Mouse (Mus musculus): ENCODE measurements around the gene Pla2g2e. TPM values are rescaled to one million over a fixed set of nuclear protein-coding genes. Genes with fewer than 3 reads are reported as not detected.
"Not testable (repeated sequence)": the region's sequence is repeated elsewhere in the genome, so short reads cannot be mapped to it uniquely, and the experiment has no call there.

The Pla2g2e gene
- total RNA-seq, 2 experiments from 2014 or later: not detected

- ATAC-seq (ENCODE audit: poor library complexity, severe bottlenecking): no peak
Observed at GRCm38 (mm10) chr4:138880811-138881584, 3.3 kb downstream of the Pla2g2e start.

GRCm38 (mm10) chr4:138882179-138882578, 4.4 kb downstream of the Pla2g2e start:
- no peak for ATAC-seq (ENCODE audit: poor library complexity, severe bottlenecking)

- ATAC-seq (ENCODE audit: poor library complexity, severe bottlenecking): peak; percentile 93
Observed at GRCm38 (mm10) chr4:138884261-138884660, 6.5 kb downstream of the Pla2g2e start.

- ATAC-seq (ENCODE audit: poor library complexity, severe bottlenecking): no peak
Observed at GRCm38 (mm10) chr4:138889165-138889564, 11.4 kb downstream of the Pla2g2e start.

GRCm38 (mm10) chr4:138889635-138890034, 11.9 kb downstream of the Pla2g2e start:
- ATAC-seq (ENCODE audit: poor library complexity, severe bottlenecking): no peak

- ATAC-seq (ENCODE audit: poor library complexity, severe bottlenecking): no peak
Observed at GRCm38 (mm10) chr4:138892655-138893054, 14.9 kb downstream of the Pla2g2e start.

- ATAC-seq (ENCODE audit: poor library complexity, severe bottlenecking): not testable (repeated sequence)
Observed at GRCm38 (mm10) chr4:138893789-138894188, 16.0 kb downstream of the Pla2g2e start.

- no peak for ATAC-seq (ENCODE audit: poor library complexity, severe bottlenecking)
Observed at GRCm38 (mm10) chr4:138899361-138899760, 21.6 kb downstream of the Pla2g2e start.

- ATAC-seq (ENCODE audit: poor library complexity, severe bottlenecking): peak; percentile 91
Observed at GRCm38 (mm10) chr4:138905624-138906337, 28.0 kb downstream of the Pla2g2e start.

- peak; percentile 35 for ATAC-seq (ENCODE audit: poor library complexity, severe bottlenecking)
Observed at GRCm38 (mm10) chr4:138913141-138913787, 35.5 kb downstream of the Pla2g2e start.

- peak; percentile 94 for ATAC-seq (ENCODE audit: poor library complexity, severe bottlenecking)
Observed at GRCm38 (mm10) chr4:138913797-138914196, 36.1 kb downstream of the Pla2g2e start, which contains the start of gene Otud3. Gene Otud3, minus strand, starts transcription at chr4:138913945.

- ATAC-seq (ENCODE audit: poor library complexity, severe bottlenecking): no peak
Observed at GRCm38 (mm10) chr4:138917282-138917681, 39.5 kb downstream of the Pla2g2e start.

GRCm38 (mm10) chr4:138921254-138922130, 43.8 kb downstream of the Pla2g2e start:
- no peak for ATAC-seq (ENCODE audit: poor library complexity, severe bottlenecking)

GRCm38 (mm10) chr4:138922131-138922459, 44.4 kb downstream of the Pla2g2e start:
- ATAC-seq (ENCODE audit: poor library complexity, severe bottlenecking): peak; percentile 99

- ATAC-seq (ENCODE audit: poor library complexity, severe bottlenecking): no peak
Observed at GRCm38 (mm10) chr4:138925561-138925960, 47.8 kb downstream of the Pla2g2e start.

Other genes starting within 250 kb of the Pla2g2e start
- gene Vwa5b1, start 242.1 kb upstream of the Pla2g2e start, total RNA-seq (2015): not detected in 2 replicates
- gene Vwa5b1, start 242.1 kb upstream of the Pla2g2e start, total RNA-seq (2017): not detected in 2 replicates
- gene Pla2g2c, start 153.2 kb upstream of the Pla2g2e start, total RNA-seq (2015): not detected in 2 replicates
- not detected in 2 replicates for gene Pla2g2c, start 153.2 kb upstream of the Pla2g2e start, total RNA-seq (2017)
- gene Ubxn10, start 140.8 kb upstream of the Pla2g2e start, total RNA-seq (2015): not detected in 2 replicates
- not detected in 2 replicates for gene Ubxn10, start 140.8 kb upstream of the Pla2g2e start, total RNA-seq (2017)
- not detected in 2 replicates for gene Pla2g2f, start 120.3 kb upstream of the Pla2g2e start, total RNA-seq (2015)
- not detected in 2 replicates for gene Pla2g2f, start 120.3 kb upstream of the Pla2g2e start, total RNA-seq (2017)
- not detected in 2 replicates for gene Pla2g2d, start 102.2 kb upstream of the Pla2g2e start, total RNA-seq (2015)
- gene Pla2g2d, start 102.2 kb upstream of the Pla2g2e start, total RNA-seq (2017): not detected in 2 replicates
- gene Pla2g5, start 14.5 kb upstream of the Pla2g2e start, total RNA-seq (2015): not detected in 2 replicates
- not detected in 2 replicates for gene Pla2g5, start 14.5 kb upstream of the Pla2g2e start, total RNA-seq (2017)
- not detected in 2 replicates for gene Gm13030, start 4.0 kb upstream of the Pla2g2e start, total RNA-seq (2015)
- not detected in 2 replicates for gene Gm13030, start 4.0 kb upstream of the Pla2g2e start, total RNA-seq (2017)
- gene Otud3, start 36.0 kb downstream of the Pla2g2e start, total RNA-seq (2015): 3.3 TPM in 2 replicates
- gene Otud3, start 36.0 kb downstream of the Pla2g2e start, total RNA-seq (2017): 9.5 TPM in 2 replicates
- gene Rnf186, start 89.2 kb downstream of the Pla2g2e start, total RNA-seq (2015): not detected in 2 replicates
- gene Rnf186, start 89.2 kb downstream of the Pla2g2e start, total RNA-seq (2017): not detected in 2 replicates
- 5.2 and 7.0 TPM in 2 replicates for gene Tmco4, start 94.9 kb downstream of the Pla2g2e start, total RNA-seq (2015)
- gene Tmco4, start 94.9 kb downstream of the Pla2g2e start, total RNA-seq (2017): 17.6 TPM in 2 replicates
- not detected in 2 replicates for gene Htr6, start 197.6 kb downstream of the Pla2g2e start, total RNA-seq (2015)
- gene Htr6, start 197.6 kb downstream of the Pla2g2e start, total RNA-seq (2017): not detected in 2 replicates
- not detected in 2 replicates for gene Nbl1, start 215.1 kb downstream of the Pla2g2e start, total RNA-seq (2015)
- 0.15 TPM in 1 of 2 replicates, not detected in the other for gene Nbl1, start 215.1 kb downstream of the Pla2g2e start, total RNA-seq (2017)

Data from megakaryocyte, adult 5-6 weeks (primary cell).